22 mouse cellular contexts compared by ENCODE assay signal in the genomic region with DNA sequence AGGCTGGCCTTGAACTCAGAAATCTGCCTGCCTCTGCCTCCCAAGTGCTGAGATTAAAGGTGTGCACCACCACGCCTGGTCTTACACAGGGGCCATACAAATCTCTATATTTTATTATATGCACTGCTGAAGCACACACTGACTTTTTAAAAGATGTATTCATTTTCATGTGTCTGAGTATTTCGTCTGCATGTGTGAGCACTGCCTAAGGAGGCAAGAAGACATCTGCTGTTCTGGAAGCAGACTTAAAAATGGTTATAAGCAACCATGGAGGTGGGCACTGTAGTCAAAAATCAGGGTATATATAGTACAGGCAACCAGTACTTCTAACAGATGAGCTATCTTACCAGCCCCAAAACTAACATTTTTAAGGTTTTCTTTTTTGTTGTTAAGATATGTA. TPM values are rescaled to one million over a fixed set of nuclear protein-coding genes. Genes with fewer than 3 reads are reported as not detected.
DNase-seq lines count a peak whose midpoint lies in the region; ATAC-seq and TF ChIP-seq lines count a peak whose summit lies in the region.
"Had no signal": no experiment of that assay in that cellular context is flagged by ENCODE, and none has a peak within 500 bp of the region (broad histone marks: within the 10 kb centered on the region; RNA-seq: fewer than 3 reads in every experiment).

No protein-coding gene starts in this region.

- intact Hi-C loops in left cerebral cortex, adult 2 months (cut with DNase I): no loop called here

- no peak overlapping the region for H3K4me3 ChIP-seq in left cerebral cortex, adult 2 months
- H3K4me3 ChIP-seq: embryonic facial prominence, embryonic 10.5 days; embryonic facial prominence, embryonic 12.5 days; forebrain, embryonic 13.5 days; forebrain, embryonic 15.5 days had no signal

- no peak for TF ChIP-seq CTCF in left cerebral cortex, adult 2 months (IDR thresholded peaks at IDR 0.05)

- no peak for DNase-seq in frontal cortex, postnatal 14 days (ENCODE audit: low spot score in 2 of 2)
- DNase-seq in left cerebral cortex, adult 2 months (ENCODE audit: extremely low spot score in 1 of 2, low spot score in 2 of 2): no peak
- no peak for DNase-seq in left cerebral cortex, adult 8-10 months (ENCODE audit: low spot score in 2 of 2)
- DNase-seq in retina, embryonic 14.5 days (ENCODE audit: low spot score): no peak
- DNase-seq: adrenal gland, adult 2 months; adrenal gland, postnatal 10 days; adrenal gland, postnatal 25 days; B cell, adult 2 months; cerebellum, adult 11-12 months; cerebellum, adult 2 months; cerebellum, adult 9-10 months; cerebellum, postnatal 10 days; cerebellum, postnatal 25 days; forebrain, postnatal 0 days had no signal

- peak overlapping the region; percentile 45; the same call in 1 of the 2 replicates for H3K27ac ChIP-seq in left cerebral cortex, adult 2 months
- H3K27ac ChIP-seq: embryonic facial prominence, embryonic 10.5 days; embryonic facial prominence, embryonic 12.5 days; forebrain, embryonic 13.5 days; forebrain, embryonic 15.5 days had no signal

- ATAC-seq in frontal cortex, adult (ENCODE audit: low TSS enrichment): peak; percentile 64
- ATAC-seq: activated CD4-positive, CD25-positive, alpha-beta regulatory T cell, adult 4 months; CD4-positive, CD25-positive, alpha-beta regulatory T cell, adult 4 months; forebrain, embryonic 13.5 days; forebrain, embryonic 15.5 days; forebrain, postnatal 0 days; Patski had no signal

RNA-seq across cellular contexts. Expression of gene Ep400, which starts 39.3 kb away (rescaled TPM):
- total RNA-seq in left cerebral cortex, adult 2 months (2021): 100 to 1,000 TPM; 106 to 114 TPM
- total RNA-seq in left cerebral cortex, adult 8-10 months (2022): 100 to 1,000 TPM; 103 to 121 (median 118) TPM

RNA-seq across cellular contexts. Expression of gene Pus1, which starts 49.2 kb away (rescaled TPM):
- total RNA-seq in left cerebral cortex, adult 2 months (2021): 10 to 100 TPM; 21.9 to 24.0 TPM
- 10 to 100 TPM; 18.6 to 25.2 (median 19.7) TPM for total RNA-seq in left cerebral cortex, adult 8-10 months (2022)
